Mouse (Mus musculus) lung, postnatal 0 days (tissue): ENCODE data around the gene Cep170. TPM values are rescaled to one million over a fixed set of nuclear protein-coding genes. Genes with fewer than 3 reads are reported as not detected.

Experiments used
- ATAC-seq: fragments of 200-750 bp; cut with Nextera tagmentation; 2 replicates; pipeline ENCODE4 v1.8.0; 2017; ENCODE audit warnings: moderate library complexity
- DNase-seq: peaks from one replicate; pipeline ENCODE4 v3.0.0-alpha.2; 2016; ENCODE audit warnings: low spot score
- H3K27ac ChIP-seq: fragments of 300-500 bp; sonication (generic); 2 replicates; pipeline ENCODE4 v1.5.1; 2014; ENCODE audit warnings: antibody characterized with exemption, mild to moderate bottlenecking, low read length, mixed read lengths
- H3K27me3 ChIP-seq: fragments of 300-500 bp; sonication (generic); replicated peaks from 2 replicates; pipeline ENCODE4 v1.6.1; 2014; ENCODE audit warnings: low read length, mixed read lengths; ENCODE audit not compliant: insufficient read depth
- H3K36me3 ChIP-seq: fragments of 300-500 bp; sonication (generic); 2 replicates; pipeline ENCODE4 v1.6.1; 2014; ENCODE audit warnings: low read length, mixed read lengths; ENCODE audit not compliant: insufficient read depth
- H3K4me1 ChIP-seq: fragments of 300-500 bp; sonication (generic); 2 replicates; pipeline ENCODE4 v1.6.1; 2014; ENCODE audit warnings: antibody characterized with exemption, low read depth, low read length, mixed read lengths; ENCODE audit not compliant: insufficient read depth
- H3K4me2 ChIP-seq: fragments of 300-500 bp; sonication (generic); replicated peaks from 2 replicates; pipeline ENCODE4 v1.6.1; 2014; ENCODE audit warnings: low read depth, mild to moderate bottlenecking, low read length, moderate library complexity, mixed read lengths
- H3K4me3 ChIP-seq: fragments of 300-500 bp; sonication (generic); 2 replicates; pipeline ENCODE4 v1.5.1; 2014; ENCODE audit warnings: low read depth, low read length
- H3K9ac ChIP-seq: fragments of 300-500 bp; sonication (generic); replicated peaks from 2 replicates; pipeline ENCODE4 v1.6.1; 2014; ENCODE audit warnings: low read depth, mild to moderate bottlenecking
- H3K9me3 ChIP-seq: fragments of 300-500 bp; sonication (generic); 2 replicates; pipeline ENCODE4 v1.6.1; 2016; ENCODE audit warnings: low read length, mixed read lengths
- CTCF ChIP-seq: IDR thresholded peaks from 2 replicates; pipeline ENCODE4 v1.5.1; 2016; ENCODE audit warnings: antibody characterized with exemption, mild to moderate bottlenecking
- EP300 ChIP-seq: IDR thresholded peaks from 2 replicates; pipeline ENCODE4 v1.6.1; 2016; ENCODE audit warnings: antibody characterized with exemption, mild to moderate bottlenecking, control low read depth
- WGBS: fragments of 180-500 bp; shearing (Covaris S2); extraction: QIAGEN DNeasy Blood & Tissue Kit; methylation state at CpG from one replicate; pipeline ENCODE4 v1.1.7; 2014; 5-methylcytosine and 5-hydroxymethylcytosine counted together
- polyA plus RNA-seq: library from polyadenylated mRNA; unstranded; fragments of >200 nt; fragmentation: Nextera tagmentation; extraction: Ambion mirVana; gene quantifications from 2 replicates; pipeline ENCODE4 v1.2.1, GENCODE M21; 2015

Gene Cep170
- polyA plus RNA-seq, 1 experiment from 2014 or later = 12.7 TPM

DNA sequence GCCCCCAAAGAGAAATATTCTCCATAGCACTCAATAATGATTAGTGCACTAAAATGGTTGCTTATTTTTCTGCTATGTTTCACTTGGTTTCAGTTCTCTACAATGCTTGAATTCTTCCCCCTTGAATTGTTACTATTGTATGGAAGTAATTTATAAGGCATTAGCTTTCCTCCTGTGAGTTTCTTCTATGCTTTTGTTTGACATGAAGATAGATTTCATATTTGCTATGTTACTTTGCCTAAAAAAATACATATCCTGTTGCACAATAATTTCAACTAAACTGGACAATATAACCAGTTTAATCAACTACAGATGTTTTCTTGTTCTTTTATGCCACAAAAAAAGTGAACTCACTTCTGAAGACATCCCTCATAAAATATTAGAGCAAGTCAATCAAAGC lies 3.7 kb downstream of the Cep170 start:
- ATAC-seq (no peak), DNase-seq (no peak)
- Histone ChIP-seq H3K36me3 (no peaks in the 10 kb centered on the region), H3K27ac (no peak overlapping the region), H3K9ac (no peak overlapping the region), H3K4me2 (no peak overlapping the region), H3K4me1 (no peaks in the 10 kb centered on the region), H3K4me3 (no peak overlapping the region), H3K9me3 (no peaks in the 10 kb centered on the region), H3K27me3 (no peaks in the 10 kb centered on the region)
- no peak for TF ChIP-seq CTCF
- TF ChIP-seq EP300 = no peak

DNA sequence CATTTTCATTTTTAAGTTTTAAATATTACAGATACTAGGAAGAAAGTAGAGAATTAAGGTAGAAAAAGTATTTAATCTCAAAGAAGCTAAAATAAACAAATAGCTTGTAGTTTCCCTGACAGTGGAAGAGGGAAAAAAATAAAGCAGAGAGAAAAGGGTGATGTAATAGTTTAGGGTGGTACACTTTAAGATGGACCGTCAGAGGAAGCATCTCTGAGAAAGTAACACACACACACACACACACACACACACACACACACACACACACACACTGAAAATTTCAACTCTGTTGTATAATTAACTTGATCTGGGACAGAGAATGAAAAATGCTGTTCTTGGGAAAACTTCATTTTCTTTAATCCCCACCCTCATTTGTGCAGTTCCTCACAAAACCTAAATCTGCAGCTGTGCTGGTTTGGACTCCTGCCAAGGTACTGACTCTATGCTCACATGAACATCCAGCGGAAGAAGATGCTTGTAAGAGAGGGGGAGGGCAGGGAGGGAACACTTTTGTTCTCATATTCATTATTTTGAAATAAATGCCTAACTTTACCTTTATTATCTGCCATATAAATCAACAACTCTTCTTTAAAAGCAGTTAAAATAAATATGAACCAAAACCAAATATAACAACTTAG lies 13.0 kb downstream of the Cep170 start:
- Histone ChIP-seq H3K4me3 (no peak overlapping the region), H3K36me3 (no peaks in the 10 kb centered on the region), H3K9ac (no peak overlapping the region), H3K4me2 (no peak overlapping the region), H3K27ac (no peak overlapping the region), H3K9me3 (no peaks in the 10 kb centered on the region), H3K27me3 (no peaks in the 10 kb centered on the region), H3K4me1 (no peaks in the 10 kb centered on the region)
- peak; percentile 83 for DNase-seq
- peak; percentile 68 for ATAC-seq
- 8% methylated on average over 2 of the region's 2 CpGs for WGBS
- TF ChIP-seq CTCF (no peak), EP300 (peak; percentile 46)

DNA sequence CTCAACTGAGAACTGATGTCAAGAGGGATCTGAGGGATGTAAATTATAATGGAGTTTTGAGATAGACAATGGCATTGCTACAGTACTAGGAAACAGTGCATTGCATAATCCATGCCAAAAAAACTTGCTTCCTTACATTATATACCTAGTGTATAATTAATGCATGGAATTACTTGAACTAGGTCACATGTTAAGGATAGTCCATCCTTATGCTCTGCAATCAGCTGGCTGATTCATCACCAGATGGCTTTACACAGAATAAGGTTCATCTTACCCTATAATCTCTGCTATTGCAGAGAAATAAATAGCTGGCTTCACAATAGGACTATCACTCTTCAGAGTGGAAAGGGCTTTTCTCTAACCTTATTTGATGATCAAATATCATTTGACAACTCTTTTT lies 15.2 kb downstream of the Cep170 start:
- Histone ChIP-seq H3K4me1 (no peaks in the 10 kb centered on the region), H3K36me3 (no peaks in the 10 kb centered on the region), H3K9me3 (no peaks in the 10 kb centered on the region), H3K27ac (no peak overlapping the region), H3K4me2 (no peak overlapping the region), H3K27me3 (no peaks in the 10 kb centered on the region), H3K9ac (no peak overlapping the region), H3K4me3 (no peak overlapping the region)
- no peak for DNase-seq
- TF ChIP-seq CTCF (no peak), EP300 (no peak)
- ATAC-seq = no peak

DNA sequence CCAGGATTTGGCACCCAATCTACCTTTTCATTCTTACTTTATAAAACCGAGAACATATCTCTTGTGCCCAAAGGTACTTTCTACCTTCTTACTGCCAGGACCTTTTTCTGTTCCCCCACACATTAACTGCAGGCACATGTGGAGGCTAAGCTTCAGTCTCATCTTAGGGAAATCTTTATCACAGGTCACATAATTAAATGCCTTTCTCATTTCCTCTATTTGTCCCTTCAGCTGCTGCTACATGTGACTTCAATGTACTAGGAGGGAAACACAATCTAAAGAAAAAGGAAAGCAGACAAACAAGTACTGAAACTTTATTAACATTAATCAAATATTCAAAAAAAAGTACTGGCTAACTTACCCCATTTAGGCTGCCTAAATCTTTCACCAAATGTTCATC lies 21.7 kb downstream of the Cep170 start:
- H3K9ac ChIP-seq = no peak overlapping the region
- WGBS = 84% methylated on average over 1 of the region's 1 CpGs
- H3K4me1 ChIP-seq = no peaks in the 10 kb centered on the region
- no peak overlapping the region for H3K27ac ChIP-seq
- TF ChIP-seq CTCF = no peak
- TF ChIP-seq EP300 = no peak
- H3K4me2 ChIP-seq = no peak overlapping the region
- ATAC-seq (no peak), DNase-seq (no peak)
- H3K4me3 ChIP-seq = no peak overlapping the region
- H3K36me3 ChIP-seq = peaks cover 5% of the 10 kb centered on the region; the same call in 1 of the 2 replicates
- H3K27me3 ChIP-seq = no peaks in the 10 kb centered on the region
- H3K9me3 ChIP-seq = no peaks in the 10 kb centered on the region

DNA sequence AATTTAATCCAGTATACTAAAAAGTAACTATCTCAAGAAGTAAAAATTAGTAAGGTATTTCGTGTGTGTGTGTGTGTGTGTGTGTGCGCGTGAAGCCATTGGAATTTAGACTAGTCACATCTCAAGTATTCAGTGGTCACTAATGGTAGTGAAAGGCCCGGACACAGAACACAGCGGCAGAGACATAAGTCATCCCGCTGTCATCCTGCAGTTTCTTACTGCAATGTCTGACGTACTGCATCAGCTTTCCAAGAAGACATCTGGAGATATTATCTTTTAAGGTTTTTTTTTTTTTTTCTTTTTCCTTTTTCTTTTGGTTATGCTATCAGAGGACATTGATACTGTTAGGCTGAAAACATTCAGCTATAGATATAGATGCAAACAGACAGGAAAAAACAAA lies 24.5 kb downstream of the Cep170 start:
- no peak for TF ChIP-seq EP300
- no peak for TF ChIP-seq CTCF
- H3K9ac ChIP-seq = no peak overlapping the region
- no peak overlapping the region for H3K4me3 ChIP-seq
- peaks cover 5% of the 10 kb centered on the region; the same call in 1 of the 2 replicates for H3K36me3 ChIP-seq
- no peaks in the 10 kb centered on the region for H3K27me3 ChIP-seq
- no peak for DNase-seq
- no peaks in the 10 kb centered on the region for H3K4me1 ChIP-seq
- H3K4me2 ChIP-seq = no peak overlapping the region
- no peaks in the 10 kb centered on the region for H3K9me3 ChIP-seq
- no peak for ATAC-seq
- 84% methylated on average over 7 of the region's 7 CpGs for WGBS
- H3K27ac ChIP-seq = no peak overlapping the region

DNA sequence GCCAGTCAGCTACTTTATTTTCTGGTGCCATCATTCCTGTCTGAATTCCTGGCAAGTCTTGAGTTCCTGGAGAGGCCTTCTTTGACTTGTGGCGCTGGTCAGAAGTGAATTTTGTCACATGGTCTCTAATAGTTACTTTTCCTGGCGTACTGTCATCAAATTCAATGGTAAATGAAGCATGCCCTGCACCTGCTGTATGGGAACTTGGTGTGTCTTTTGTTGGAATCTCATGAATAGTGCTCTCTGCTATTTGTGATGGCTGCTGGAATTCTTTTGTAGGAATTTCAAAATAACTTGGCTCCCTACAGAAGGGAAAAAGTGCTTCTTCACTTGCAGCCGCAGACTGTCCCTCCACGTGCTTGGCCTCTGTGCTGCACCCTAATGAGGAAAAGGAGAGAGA lies 39.3 kb downstream of the Cep170 start:
- TF ChIP-seq CTCF (no peak), EP300 (no peak)
- H3K9ac ChIP-seq = no peak overlapping the region
- H3K4me3 ChIP-seq = no peak overlapping the region
- no peaks in the 10 kb centered on the region for H3K27me3 ChIP-seq
- peaks cover 3% of the 10 kb centered on the region; the same call in 1 of the 2 replicates for H3K36me3 ChIP-seq
- no peak for ATAC-seq
- no peak overlapping the region for H3K27ac ChIP-seq
- H3K9me3 ChIP-seq = no peaks in the 10 kb centered on the region
- 81% methylated on average over 4 of the region's 4 CpGs for WGBS
- no peak overlapping the region for H3K4me2 ChIP-seq
- DNase-seq = no peak
- no peaks in the 10 kb centered on the region for H3K4me1 ChIP-seq

DNA sequence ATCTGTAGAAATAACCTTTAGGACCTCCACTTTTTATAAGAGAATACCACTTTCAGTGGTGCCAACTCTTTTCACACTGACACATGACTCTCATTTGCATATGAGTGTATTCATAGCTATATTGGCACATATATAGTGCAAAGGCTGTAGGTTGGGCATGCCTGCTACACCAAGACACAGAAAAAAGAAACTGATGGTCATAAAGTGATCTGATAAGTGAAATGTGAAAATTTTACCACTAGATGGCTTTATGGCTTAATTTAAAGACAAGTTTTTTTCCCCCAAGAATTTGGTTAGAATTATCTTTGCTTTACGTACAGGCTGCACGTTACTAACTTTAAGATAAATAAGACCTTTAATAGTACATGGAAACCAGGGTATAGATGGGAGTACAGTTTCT lies 51.6 kb downstream of the Cep170 start:
- ATAC-seq = no peak
- no peak overlapping the region for H3K27ac ChIP-seq
- TF ChIP-seq CTCF (no peak), EP300 (no peak)

More for the DNA sequence above, 51.6 kb downstream of the Cep170 start:
- Histone ChIP-seq H3K4me2 (no peak overlapping the region), H3K9me3 (no peaks in the 10 kb centered on the region), H3K4me1 (no peaks in the 10 kb centered on the region), H3K4me3 (no peak overlapping the region), H3K27me3 (no peaks in the 10 kb centered on the region), H3K36me3 (no peaks in the 10 kb centered on the region), H3K9ac (no peak overlapping the region)
- DNase-seq = no peak
- 71% methylated on average over 2 of the region's 2 CpGs for WGBS
